Mouse (Mus musculus) spleen, postnatal 14 days (tissue): ENCODE data around the gene Ntn1.

Source experiments
- DNase-seq, 2 experiments: peaks; one replicate each; pipeline ENCODE4 v3.0.0; 2021 to 2022; ENCODE audit warnings: low spot score in 2 of 2

Gene Ntn1

DNA sequence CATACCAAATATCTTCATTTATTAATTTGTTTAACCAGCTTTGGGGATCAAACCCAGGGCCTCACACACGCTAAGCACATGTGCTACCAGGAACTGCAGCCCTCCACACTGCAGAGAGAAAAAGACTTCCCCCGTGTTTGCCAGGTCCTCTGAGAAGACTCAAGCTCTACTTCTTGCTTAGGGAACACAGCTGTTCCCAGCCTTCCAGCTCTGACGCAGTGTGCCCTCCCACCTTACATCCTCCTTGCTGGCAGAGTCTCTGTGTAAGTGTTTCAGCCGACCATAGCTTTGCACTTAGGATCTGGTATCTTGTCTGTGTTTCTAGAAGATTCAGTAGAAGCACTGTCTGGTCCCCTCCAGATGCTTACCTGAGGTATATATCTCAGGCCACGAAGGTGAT is 209.8 kb downstream of the Ntn1 start:
- DNase-seq: no peak

DNA sequence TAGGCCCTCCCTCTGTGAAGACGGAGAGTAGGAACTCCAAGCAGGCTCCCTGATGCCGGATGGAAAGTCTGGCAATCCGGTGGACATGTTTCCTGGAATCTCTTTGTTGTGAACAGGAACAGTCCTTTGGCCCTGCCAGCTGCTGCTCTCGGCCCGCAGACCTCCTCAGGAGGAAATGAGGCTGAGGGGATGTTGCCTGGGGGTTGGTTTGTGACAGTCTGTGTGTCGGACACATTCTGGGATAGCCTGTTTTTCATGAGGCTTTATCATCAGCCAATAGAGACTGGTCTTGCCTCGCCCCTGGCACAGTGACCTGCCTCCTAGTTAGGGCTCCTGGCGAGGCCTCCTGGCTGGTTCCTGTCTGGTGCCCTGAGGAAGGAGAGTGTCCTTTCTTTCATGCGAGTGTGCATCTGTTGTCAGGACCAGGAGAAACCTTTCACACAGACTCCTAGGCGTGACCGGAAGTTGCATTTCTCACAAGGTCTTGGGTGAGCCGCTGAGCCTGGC is 211.9 kb downstream of the Ntn1 start:
- no peak for DNase-seq

DNA sequence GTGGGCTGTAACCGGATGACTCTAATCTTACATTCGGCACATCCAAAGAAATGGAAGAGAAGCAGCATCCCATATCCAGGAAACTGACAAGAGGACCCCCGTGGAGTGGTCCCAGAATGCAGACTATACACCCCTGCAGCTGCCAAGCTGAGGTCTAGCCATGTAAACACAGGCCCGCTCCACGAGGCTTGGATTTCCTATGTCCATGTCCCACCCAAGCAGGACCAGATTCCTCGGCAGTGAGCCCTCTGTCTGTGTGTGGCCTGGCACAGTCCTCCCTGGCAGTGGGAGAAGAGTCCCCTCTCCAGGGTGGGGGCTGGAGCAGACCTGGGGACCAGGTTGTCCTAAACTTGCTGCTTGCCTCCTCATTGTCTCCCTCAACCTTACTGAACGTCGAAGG is 213.4 kb downstream of the Ntn1 start:
- DNase-seq: no peak

GRCm38 (mm10) chr11:68185647-68186046 is 215.0 kb downstream of the Ntn1 start:
- no peak for DNase-seq

DNA sequence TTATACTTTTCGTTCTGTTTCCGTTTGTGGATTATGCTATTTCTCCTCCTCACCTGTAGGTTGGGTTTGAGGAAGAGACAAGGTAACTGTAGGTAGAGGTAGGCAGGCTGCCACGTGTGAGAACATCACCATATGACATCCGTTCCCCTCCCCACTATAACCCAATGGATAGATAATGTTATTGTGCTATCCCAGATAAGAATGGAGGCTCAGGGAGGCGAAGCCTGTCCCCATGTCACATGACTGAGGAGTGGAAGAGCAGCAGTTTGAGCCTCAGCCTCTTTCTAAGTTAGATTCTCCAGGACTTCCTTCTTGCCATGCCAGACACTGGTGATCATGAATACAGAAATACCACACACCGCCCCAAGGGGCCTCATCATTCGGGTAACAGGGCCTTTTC is 223.2 kb downstream of the Ntn1 start:
- no peak for DNase-seq

DNA sequence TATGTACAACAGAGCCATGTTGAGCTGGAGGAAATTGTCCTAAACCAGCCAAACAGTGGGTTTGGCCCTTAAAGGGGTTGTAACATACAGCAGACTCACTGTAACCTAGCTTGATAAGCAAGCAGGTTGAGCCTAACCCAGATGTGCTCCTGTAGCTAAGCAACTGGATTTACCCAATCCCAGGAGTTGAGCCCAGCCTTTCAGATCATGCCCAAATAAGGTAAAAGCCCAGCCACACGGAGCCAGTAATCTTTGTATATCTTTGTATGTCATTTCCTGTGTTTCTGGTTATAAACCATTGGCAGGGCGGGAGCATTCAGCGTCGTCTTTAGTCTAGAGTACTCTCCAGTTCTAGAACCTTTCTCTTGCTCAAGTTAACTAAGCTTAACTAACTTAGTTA is 224.1 kb downstream of the Ntn1 start:
- no peak for DNase-seq

DNA sequence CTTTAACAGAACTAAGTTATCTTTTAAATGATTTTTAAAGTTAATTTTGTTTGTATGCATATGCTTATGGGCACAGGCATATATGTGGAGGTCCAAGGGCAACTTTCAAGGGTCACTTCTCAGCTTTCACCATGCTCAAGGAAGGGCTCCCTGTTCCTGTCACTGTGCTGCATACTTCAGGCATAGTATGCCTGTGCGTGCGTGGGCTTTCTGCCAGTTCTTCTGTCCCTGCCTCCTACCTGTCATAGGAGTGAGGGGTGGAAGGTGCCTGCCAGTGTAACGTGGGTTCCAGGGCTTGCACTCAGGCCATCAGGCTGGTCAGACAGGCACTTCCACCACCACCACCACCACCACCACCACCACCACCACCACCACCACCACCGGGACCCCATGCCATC is 228.0 kb downstream of the Ntn1 start:
- no peak for DNase-seq

DNA sequence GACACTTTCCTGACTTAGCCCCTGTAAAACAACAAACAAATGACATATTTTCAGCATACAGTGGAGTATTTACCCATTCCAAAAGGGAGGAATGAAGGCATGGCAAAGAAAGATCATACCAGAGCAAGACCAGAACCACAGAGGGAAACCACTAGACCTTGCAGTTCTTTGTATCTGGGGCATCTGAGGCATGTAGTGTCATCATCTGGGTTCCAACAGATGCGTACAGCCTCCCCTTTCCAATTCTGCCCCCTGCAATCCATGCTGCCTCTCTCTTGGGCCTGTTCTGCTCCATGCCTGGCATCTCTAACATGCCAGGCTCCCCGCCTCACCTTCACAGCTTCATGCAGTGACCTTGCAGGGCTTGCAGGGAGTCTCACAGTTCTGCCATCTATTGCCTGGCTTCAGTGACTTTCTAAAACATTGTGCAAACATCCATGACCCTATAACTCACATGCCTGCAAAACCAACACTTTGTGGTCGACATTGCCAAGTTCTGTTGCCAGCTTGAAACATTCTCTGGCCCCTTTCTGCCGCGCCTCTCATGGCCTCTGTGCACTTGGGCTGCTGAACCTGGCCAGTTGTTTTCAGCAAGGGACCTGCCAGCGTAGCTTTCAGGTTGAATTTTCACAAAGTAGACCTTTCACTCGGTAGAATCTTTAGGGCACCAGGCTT is 228.5 kb downstream of the Ntn1 start:
- no peak for DNase-seq

- DNase-seq: no peak
Observed at GRCm38 (mm10) chr11:68168427-68168826, 232.2 kb downstream of the Ntn1 start.

- no peak for DNase-seq
Observed at GRCm38 (mm10) chr11:68164408-68164807, 236.2 kb downstream of the Ntn1 start.

- DNase-seq: no peak
Observed at GRCm38 (mm10) chr11:68159867-68160266, 240.8 kb downstream of the Ntn1 start.
